ENCODE assay signal across 15 mouse cellular contexts in the genomic region with DNA sequence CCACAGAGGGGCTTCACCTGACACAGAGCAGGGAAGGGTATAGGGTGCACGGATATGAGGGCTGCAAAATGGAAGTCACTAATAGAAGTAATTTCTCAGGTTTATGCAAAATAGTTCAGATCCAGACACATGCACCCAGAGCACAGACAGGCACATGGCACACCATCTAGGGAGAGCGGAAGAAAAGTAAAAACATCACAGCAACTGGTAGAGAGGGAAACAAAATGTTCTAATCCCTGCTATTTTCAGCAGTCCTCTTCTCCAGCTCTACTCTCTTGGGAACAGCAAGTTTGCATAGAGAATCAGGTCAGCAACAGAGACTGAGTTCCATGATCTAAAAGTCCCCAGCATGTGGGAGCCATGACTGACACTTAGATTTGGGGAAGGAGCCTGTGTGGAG.
"Had no signal": no experiment of that assay in that cellular context is flagged by ENCODE, and none has a peak within 500 bp of the region (broad histone marks: within the 10 kb centered on the region; RNA-seq: fewer than 3 reads in every experiment).

No protein-coding gene starts in this region.

- H3K4me1 ChIP-seq: liver, embryonic 13.5 days; lung, embryonic 15.5 days; megakaryocyte, embryonic 14.5 days; midbrain, embryonic 12.5 days had no signal

- DNase-seq: kidney, postnatal 14 days; liver; liver, embryonic 13.5 days; liver, postnatal 0 days; lung, postnatal 14 days; thymus, adult 18-20 months; thymus, postnatal 14 days had no signal

- H3K4me3 ChIP-seq: left cerebral cortex, adult 2 months; limb, embryonic 12.5 days; liver, embryonic 13.5 days; lung, embryonic 15.5 days; megakaryocyte, embryonic 14.5 days; midbrain, embryonic 12.5 days had no signal

- H3K36me3 ChIP-seq: limb, embryonic 12.5 days; liver, embryonic 13.5 days; lung, embryonic 15.5 days; midbrain, embryonic 12.5 days had no signal

- H3K27ac ChIP-seq: left cerebral cortex, adult 2 months; limb, embryonic 12.5 days; liver, embryonic 13.5 days; lung, embryonic 15.5 days; macrophage; midbrain, embryonic 12.5 days; stomach, postnatal 0 days had no signal

- H3K9me3 ChIP-seq: liver, embryonic 13.5 days; lung, embryonic 15.5 days; midbrain, embryonic 12.5 days had no signal

- H3K27me3 ChIP-seq: limb, embryonic 12.5 days; liver, embryonic 13.5 days; lung, embryonic 15.5 days; megakaryocyte, embryonic 14.5 days; midbrain, embryonic 12.5 days had no signal

- H3K4me2 ChIP-seq: limb, embryonic 12.5 days; liver, embryonic 13.5 days; lung, embryonic 15.5 days; midbrain, embryonic 12.5 days had no signal

- ATAC-seq: liver, postnatal 0 days; midbrain, embryonic 16.5 days had no signal

- H3K9ac ChIP-seq: limb, embryonic 12.5 days; liver, embryonic 13.5 days; liver, postnatal 0 days; lung, embryonic 15.5 days; midbrain, embryonic 12.5 days had no signal
